ENCODE assay signal across 13 mouse cellular contexts in genomic region chr19:3962469-3962868, GRCm38 (mm10). TPM values are rescaled to one million over a fixed set of nuclear protein-coding genes. Genes with fewer than 3 reads are reported as not detected.
A peak's percentile ranks its signal among the peaks of the same experiment; 100 is the strongest.
DNase-seq lines count a peak whose midpoint lies in the region; ATAC-seq and TF ChIP-seq lines count a peak whose summit lies in the region.
"Had no signal": no experiment of that assay in that cellular context is flagged by ENCODE, and none has a peak within 500 bp of the region (broad histone marks: within the 10 kb centered on the region; RNA-seq: fewer than 3 reads in every experiment).

No protein-coding gene starts in this region.

- TF ChIP-seq CTCF in kidney, adult 2 months (conservative IDR thresholded peaks at IDR 0.05; ENCODE audit: insufficient read depth, insufficient read length, low read depth, low read length) = peak; percentile 23; the same call in 1 of the 2 replicates
- peak; percentile 13; the same call in 1 of the 2 replicates for TF ChIP-seq CTCF in brain, embryonic 14.5 days (IDR thresholded peaks at IDR 0.05; ENCODE audit: borderline replicate concordance, extremely low read depth, insufficient read depth, insufficient read length)

- no peaks in the 10 kb centered on the region for H3K27me3 ChIP-seq in kidney, adult 2 months (replicated peaks; ENCODE audit: control insufficient read depth, insufficient read depth, low read length)
- no peaks in the 10 kb centered on the region for H3K27me3 ChIP-seq in kidney, embryonic 16.5 days (ENCODE audit: insufficient read depth, low read length)
- H3K27me3 ChIP-seq: neural tube, embryonic 12.5 days had no signal

- H3K9ac ChIP-seq in kidney, embryonic 16.5 days (replicated peaks; ENCODE audit: low read length) = no peak overlapping the region
- H3K9ac ChIP-seq: neural tube, embryonic 12.5 days had no signal

- H3K4me2 ChIP-seq in kidney, embryonic 16.5 days (replicated peaks; ENCODE audit: low read depth, low read length) = no peak overlapping the region
- H3K4me2 ChIP-seq: neural tube, embryonic 12.5 days had no signal

- no peak overlapping the region for H3K4me3 ChIP-seq in kidney, adult 2 months (ENCODE audit: insufficient read depth, low read depth, low read length)
- no peak overlapping the region for H3K4me3 ChIP-seq in kidney, embryonic 16.5 days (ENCODE audit: low read length)
- H3K4me3 ChIP-seq: neural tube, embryonic 12.5 days had no signal

- 37% methylated on average over 2 of the region's 2 CpGs for WGBS in kidney, adult 2 months
- WGBS in kidney, embryonic 16.5 days = 10% methylated on average over 2 of the region's 2 CpGs

- no peak for ATAC-seq in kidney, embryonic 16.5 days (ENCODE audit: low FRiP score, low TSS enrichment)

- H3K36me3 ChIP-seq in kidney, adult 2 months (ENCODE audit: control insufficient read depth, insufficient read depth, low read length) = no peaks in the 10 kb centered on the region
- no peaks in the 10 kb centered on the region for H3K36me3 ChIP-seq in kidney, embryonic 16.5 days (ENCODE audit: insufficient read depth, low read length)
- H3K36me3 ChIP-seq: neural tube, embryonic 12.5 days had no signal

- H3K9me3 ChIP-seq in kidney, embryonic 16.5 days (ENCODE audit: low read length) = 0 out of 2 replicates have a peak, but pooled peaks cover 3% of the 10 kb centered on the region
- H3K9me3 ChIP-seq: neural tube, embryonic 12.5 days had no signal

- DNase-seq in kidney, adult 2 months = no peak
- DNase-seq in urinary bladder, postnatal 14 days (ENCODE audit: low spot score) = peak; percentile 48
- no peak for DNase-seq in urinary bladder, postnatal 36 days (ENCODE audit: low spot score in 2 of 2)
- no peak for DNase-seq in brain, embryonic 14.5 days (ENCODE audit: low read depth)
- DNase-seq in Muller cell, postnatal 12 days (ENCODE audit: inconsistent ontology term) = no peak
- DNase-seq in layer of hippocampus, adult 18-20 months (ENCODE audit: low spot score in 2 of 2) = no peak
- no peak for DNase-seq in frontal cortex, postnatal 36 days (ENCODE audit: low spot score in 2 of 2)
- DNase-seq: spleen, adult 18-20 months had no signal

- TF ChIP-seq POLR2A in kidney, adult 2 months (IDR thresholded peaks at IDR 0.05; ENCODE audit: low read depth, low read length) = no peak
- no peak for TF ChIP-seq POLR2A in brain, embryonic 14.5 days (IDR thresholded peaks at IDR 0.05; ENCODE audit: borderline replicate concordance, extremely low read depth, insufficient read depth, insufficient read length, poor library complexity, severe bottlenecking)

- peaks cover 6% of the 10 kb centered on the region for H3K4me1 ChIP-seq in kidney, adult 2 months (ENCODE audit: control insufficient read depth, insufficient read depth, low read length)
- H3K4me1 ChIP-seq in kidney, embryonic 16.5 days (ENCODE audit: insufficient read depth, low read length) = no peaks in the 10 kb centered on the region
- H3K4me1 ChIP-seq: neural tube, embryonic 12.5 days had no signal

- no peak overlapping the region for H3K27ac ChIP-seq in kidney, adult 2 months (ENCODE audit: insufficient read depth, low read depth, low read length)
- no peak overlapping the region for H3K27ac ChIP-seq in kidney, embryonic 16.5 days (ENCODE audit: low read length)
- H3K27ac ChIP-seq: neural tube, embryonic 12.5 days had no signal

RNA-seq across cellular contexts. Expression of gene Aldh3b3, which starts 4.0 kb away (rescaled TPM):
- 4.7 and 9.2 TPM in 2 replicates for polyA plus RNA-seq in kidney, adult 2 months (2012; rRNA removed)
- polyA plus RNA-seq in kidney, embryonic 16.5 days (2015; fragmentation: Nextera tagmentation; extraction: Ambion mirVana) = not detected in 2 replicates
- 0.01 and 0.05 TPM in 2 replicates for polyA plus RNA-seq in brain, embryonic 14.5 days (2012; rRNA removed)
- not detected for total RNA-seq in layer of hippocampus, adult 18-20 months (2021)
- polyA plus RNA-seq: heart, embryonic 14.5 days; neural tube, embryonic 12.5 days had no signal

RNA-seq across cellular contexts. Expression of gene Aldh3b2, which starts 9.7 kb away (rescaled TPM):
- 2.6 and 3.9 TPM in 2 replicates for polyA plus RNA-seq in kidney, adult 2 months (2012; rRNA removed)
- 3.7 and 5.1 TPM in 2 replicates for polyA plus RNA-seq in kidney, embryonic 16.5 days (2015; fragmentation: Nextera tagmentation; extraction: Ambion mirVana)
- polyA plus RNA-seq in brain, embryonic 14.5 days (2012; rRNA removed) = 1.1 and 1.3 TPM in 2 replicates
- under 1 TPM; 0.53 to 0.99 TPM for total RNA-seq in layer of hippocampus, adult 18-20 months (2021)

RNA-seq across cellular contexts. Expression of gene Acy3, which starts 23.9 kb away (rescaled TPM):
- 1,670 and 2,218 TPM in 2 replicates for polyA plus RNA-seq in kidney, adult 2 months (2012; rRNA removed)
- 44.8 and 47.5 TPM in 2 replicates for polyA plus RNA-seq in kidney, embryonic 16.5 days (2015; fragmentation: Nextera tagmentation; extraction: Ambion mirVana)
- polyA plus RNA-seq in brain, embryonic 14.5 days (2012; rRNA removed) = 2.5 and 2.7 TPM in 2 replicates
- total RNA-seq in layer of hippocampus, adult 18-20 months (2021) = 1 to 10 TPM; 2.1 to 2.6 TPM

RNA-seq across cellular contexts. Expression of gene Unc93b1, which starts 27.5 kb away (rescaled TPM):
- 52.3 and 55.7 TPM in 2 replicates for polyA plus RNA-seq in kidney, adult 2 months (2012; rRNA removed)
- polyA plus RNA-seq in kidney, embryonic 16.5 days (2015; fragmentation: Nextera tagmentation; extraction: Ambion mirVana) = 19.4 and 23.1 TPM in 2 replicates
- 12.3 and 13.4 TPM in 2 replicates for polyA plus RNA-seq in brain, embryonic 14.5 days (2012; rRNA removed)
- total RNA-seq in layer of hippocampus, adult 18-20 months (2021) = 10 to 100 TPM; 13.6 to 15.9 TPM

RNA-seq across cellular contexts. Expression of gene Tbx10, which starts 30.1 kb away (rescaled TPM):
- polyA plus RNA-seq in kidney, adult 2 months (2012; rRNA removed) = 0.31 and 0.75 TPM in 2 replicates
- 1.5 TPM in 2 replicates for polyA plus RNA-seq in kidney, embryonic 16.5 days (2015; fragmentation: Nextera tagmentation; extraction: Ambion mirVana)
- 0.16 and 0.46 TPM in 2 replicates for polyA plus RNA-seq in brain, embryonic 14.5 days (2012; rRNA removed)
- total RNA-seq in layer of hippocampus, adult 18-20 months (2021) = not detected
- total RNA-seq: left cerebral cortex, postnatal 14 days; megakaryocyte, adult 5-6 weeks had no signal
- polyA plus RNA-seq: heart, embryonic 14.5 days; neural tube, embryonic 12.5 days had no signal

Comparison
In these comparisons a context has a peak if more than half of its experiments do, and no peak if none do; other contexts are left out.
1. RNA of gene Acy3, which starts 23.9 kb away (polyA plus RNA-seq): 1,670 to 2,218 TPM in kidney, adult 2 months; 44.8 to 47.5 TPM in kidney, embryonic 16.5 days and 2.5 to 2.7 TPM in brain, embryonic 14.5 days; every median in the first group is over 10 times any median in the second.